Comparison of ENCODE assay signal across 8 mouse cellular contexts in genomic region chr6:103511290-103511971, GRCm38 (mm10). TPM values are rescaled to one million over a fixed set of nuclear protein-coding genes. Genes with fewer than 3 reads are reported as not detected.
A peak's percentile ranks its signal among the peaks of the same experiment; 100 is the strongest.
DNase-seq lines count a peak whose midpoint lies in the region; ATAC-seq and TF ChIP-seq lines count a peak whose summit lies in the region.

No protein-coding gene starts in this region.

- H3K9me3 ChIP-seq in heart, embryonic 16.5 days (replicated peaks; ENCODE audit: control insufficient read depth, low read length) = no peaks in the 10 kb centered on the region
- H3K9me3 ChIP-seq in E14TG2a.4 (ENCODE audit: low read length) = peaks cover 5% of the 10 kb centered on the region; the same call in 1 of the 2 replicates
- no peaks in the 10 kb centered on the region for H3K9me3 ChIP-seq in hindbrain, embryonic 15.5 days
- H3K9me3 ChIP-seq in midbrain, postnatal 0 days (ENCODE audit: low read length) = no peaks in the 10 kb centered on the region

- no peaks in the 10 kb centered on the region for H3K36me3 ChIP-seq in heart, embryonic 16.5 days (ENCODE audit: control insufficient read depth, insufficient read depth)
- H3K36me3 ChIP-seq in E14TG2a.4 (ENCODE audit: insufficient read depth, low read length) = no peaks in the 10 kb centered on the region
- H3K36me3 ChIP-seq in hindbrain, embryonic 15.5 days = no peaks in the 10 kb centered on the region
- H3K36me3 ChIP-seq in midbrain, postnatal 0 days (ENCODE audit: insufficient read depth, low read length) = no peaks in the 10 kb centered on the region

- peak overlapping the region; percentile 40 for H3K4me3 ChIP-seq in heart, embryonic 16.5 days (ENCODE audit: low read length)
- H3K4me3 ChIP-seq in E14TG2a.4 (replicated peaks; ENCODE audit: low read length) = peak overlapping the region; percentile 69
- H3K4me3 ChIP-seq in hindbrain, embryonic 15.5 days = peak overlapping the region; percentile 50
- peak overlapping the region; percentile 73 for H3K4me3 ChIP-seq in midbrain, postnatal 0 days (ENCODE audit: low read depth, low read length)

- peak overlapping the region; percentile 59 for H3K4me2 ChIP-seq in heart, embryonic 16.5 days (ENCODE audit: low read depth, low read length)
- peak overlapping the region; percentile 64 for H3K4me2 ChIP-seq in hindbrain, embryonic 15.5 days
- H3K4me2 ChIP-seq in midbrain, postnatal 0 days (ENCODE audit: low read depth, low read length, poor library complexity, severe bottlenecking) = peak overlapping the region; percentile 64

- WGBS in heart, embryonic 16.5 days = 8% methylated on average over 18 of the region's 18 CpGs
- 4% methylated on average over 18 of the region's 18 CpGs for WGBS in hindbrain, embryonic 15.5 days
- 2% methylated on average over 18 of the region's 18 CpGs for WGBS in midbrain, postnatal 0 days

- H3K9ac ChIP-seq in heart, embryonic 16.5 days (ENCODE audit: low read length) = no peak overlapping the region
- H3K9ac ChIP-seq in hindbrain, embryonic 15.5 days = peak overlapping the region; percentile 71
- peak overlapping the region; percentile 83 for H3K9ac ChIP-seq in midbrain, postnatal 0 days (replicated peaks; ENCODE audit: low read length, poor library complexity, severe bottlenecking)

- no peak overlapping the region for H3K27ac ChIP-seq in heart, embryonic 16.5 days (ENCODE audit: low read length)
- peak overlapping the region; percentile 88 for H3K27ac ChIP-seq in hindbrain, embryonic 15.5 days (replicated peaks)
- peak overlapping the region; percentile 96 for H3K27ac ChIP-seq in midbrain, postnatal 0 days (ENCODE audit: low read depth, low read length)

- peaks cover 33% of the 10 kb centered on the region for H3K27me3 ChIP-seq in heart, embryonic 16.5 days (ENCODE audit: control insufficient read depth, insufficient read depth, low read length)
- peaks cover 44% of the 10 kb centered on the region for H3K27me3 ChIP-seq in E14TG2a.4 (ENCODE audit: insufficient read depth, low read length)
- no peaks in the 10 kb centered on the region for H3K27me3 ChIP-seq in hindbrain, embryonic 15.5 days
- H3K27me3 ChIP-seq in midbrain, postnatal 0 days (ENCODE audit: insufficient read depth, low read length) = no peaks in the 10 kb centered on the region

- TF ChIP-seq CTCF in E14TG2a.4 (conservative IDR thresholded peaks at IDR 0.05; ENCODE audit: low read length) = no peak
- peak; percentile 41; the same call in 1 of the 2 replicates for TF ChIP-seq CTCF in midbrain, postnatal 0 days (IDR thresholded peaks at IDR 0.05)

- no peak for DNase-seq in heart, adult 18-20 months
- DNase-seq in cerebellum, postnatal 36 days = peak; percentile 65 to 69
- peak; percentile 60 for DNase-seq in midbrain, postnatal 0 days (ENCODE audit: low spot score)
- DNase-seq in testis, postnatal 10 days (ENCODE audit: low spot score) = no peak
- no peak for DNase-seq in spleen, postnatal 10 days (ENCODE audit: low spot score in 2 of 2)

- ATAC-seq in heart, embryonic 16.5 days (replicated peaks; ENCODE audit: extremely low read depth, insufficient read depth, low FRiP score) = no peak
- ATAC-seq in hindbrain, embryonic 15.5 days (ENCODE audit: low FRiP score, low read depth) = peak; percentile 43
- ATAC-seq in midbrain, postnatal 0 days (ENCODE audit: low FRiP score) = peak; percentile 76

- H3K4me1 ChIP-seq in heart, embryonic 16.5 days (ENCODE audit: control insufficient read depth, insufficient read depth, low read length) = 0 out of 2 replicates have a peak, but pooled peaks cover 2% of the 10 kb centered on the region
- H3K4me1 ChIP-seq in E14TG2a.4 (replicated peaks; ENCODE audit: low read depth, low read length) = peaks cover 27% of the 10 kb centered on the region
- H3K4me1 ChIP-seq in hindbrain, embryonic 15.5 days (replicated peaks) = peaks cover 29% of the 10 kb centered on the region; the same call in 1 of the 2 replicates
- peaks cover 5% of the 10 kb centered on the region; the same call in 1 of the 2 replicates for H3K4me1 ChIP-seq in midbrain, postnatal 0 days (ENCODE audit: insufficient read depth, low read length)

RNA-seq across cellular contexts. Expression of gene Chl1, which starts 1.0 kb away (rescaled TPM):
- polyA plus RNA-seq in heart, embryonic 16.5 days (2015; fragmentation: Nextera tagmentation; extraction: Ambion mirVana) = 0.12 and 0.13 TPM in 2 replicates
- total RNA-seq in heart, adult 18-20 months (2021) = 1 to 10 TPM in 1 of 2 experiments, under 1 TPM in 1; 0.87 to 1.2 TPM
- polyA plus RNA-seq in hindbrain, embryonic 15.5 days (2015; fragmentation: Nextera tagmentation; extraction: Ambion mirVana) = 121 and 127 TPM in 2 replicates
- total RNA-seq in midbrain, postnatal 0 days (2014; rRNA removed) = 300 and 376 TPM in 2 replicates
- 216 and 224 TPM in 2 replicates for polyA plus RNA-seq in midbrain, postnatal 0 days (2015; fragmentation: Nextera tagmentation; extraction: Ambion mirVana)

Comparison
In these comparisons a context has a peak if more than half of its experiments do, and no peak if none do; other contexts are left out.
1. DNase-seq: peak in cerebellum, postnatal 36 days (2 of 2) and midbrain, postnatal 0 days (single experiment); none in heart, adult 18-20 months (0 of 2), testis, postnatal 10 days (single experiment) and spleen, postnatal 10 days (0 of 2).
2. RNA of gene Chl1, which starts 1.0 kb away (polyA plus RNA-seq): 216 to 224 TPM in midbrain, postnatal 0 days and 121 to 127 TPM in hindbrain, embryonic 15.5 days; 0.12 to 0.13 TPM in heart, embryonic 16.5 days; every median in the first group is over 100 times any median in the second.
3. Peak in every context shown above with its lines, with median percentiles within 50 percentile points of each other: H3K4me2 ChIP-seq and H3K4me3 ChIP-seq.